Mouse (Mus musculus): ENCODE data around the gene Ran. TPM values are rescaled to one million over a fixed set of nuclear protein-coding genes. Genes with fewer than 3 reads are reported as not detected.

The Ran gene
- polyA plus RNA-seq, 2 experiments = 266 to 476 TPM

- H3K4me3 ChIP-seq (replicated peaks; ENCODE audit: low read length) = no peak overlapping the region
- no peaks in the 10 kb centered on the region for H3K9me3 ChIP-seq (ENCODE audit: control insufficient read depth, low read length)
- H3K4me1 ChIP-seq (ENCODE audit: control insufficient read depth, insufficient read depth, low read length) = 0 out of 2 replicates have a peak, but pooled peaks cover 3% of the 10 kb centered on the region
- WGBS = 79% methylated on average over 3 of the region's 3 CpGs
- H3K4me2 ChIP-seq (replicated peaks; ENCODE audit: low read depth, low read length, severe bottlenecking) = no peak overlapping the region
- H3K27ac ChIP-seq (replicated peaks; ENCODE audit: low read depth, low read length) = no peak overlapping the region
- H3K27me3 ChIP-seq (ENCODE audit: control insufficient read depth, insufficient read depth, low read length) = no peaks in the 10 kb centered on the region
- no peaks in the 10 kb centered on the region for H3K36me3 ChIP-seq (ENCODE audit: control insufficient read depth, insufficient read depth, low read length)
- no peak for DNase-seq (ENCODE audit: low spot score)
- no peak overlapping the region for H3K9ac ChIP-seq (ENCODE audit: low read depth, low read length, severe bottlenecking)
- no peak for ATAC-seq (ENCODE audit: low FRiP score, low read depth)
- no peak for TF ChIP-seq POLR2A (IDR thresholded peaks at IDR 0.05; ENCODE audit: borderline replicate concordance, extremely low read depth, insufficient read depth, insufficient read length)
Observed at GRCm38 (mm10) chr5:129015020-129015419, 4.8 kb upstream of the Ran start.

- no peak for TF ChIP-seq POLR2A (IDR thresholded peaks at IDR 0.05; ENCODE audit: borderline replicate concordance, extremely low read depth, insufficient read depth, insufficient read length)
Observed at GRCm38 (mm10) chr5:129015540-129015939, 4.3 kb upstream of the Ran start.

GRCm38 (mm10) chr5:129016370-129016769 is 3.5 kb upstream of the Ran start:
- Histone ChIP-seq H3K4me3 (replicated peaks; ENCODE audit: low read length) (no peak overlapping the region), H3K9ac (ENCODE audit: low read depth, low read length, severe bottlenecking) (no peak overlapping the region), H3K27me3 (ENCODE audit: control insufficient read depth, insufficient read depth, low read length) (no peaks in the 10 kb centered on the region), H3K4me2 (replicated peaks; ENCODE audit: low read depth, low read length, severe bottlenecking) (no peak overlapping the region), H3K4me1 (ENCODE audit: control insufficient read depth, insufficient read depth, low read length) (peaks cover 7% of the 10 kb centered on the region), H3K27ac (replicated peaks; ENCODE audit: low read depth, low read length) (no peak overlapping the region), H3K36me3 (ENCODE audit: control insufficient read depth, insufficient read depth, low read length) (no peaks in the 10 kb centered on the region), H3K9me3 (ENCODE audit: control insufficient read depth, low read length) (no peaks in the 10 kb centered on the region)
- DNase-seq (ENCODE audit: low spot score) (no peak), ATAC-seq (ENCODE audit: low FRiP score, low read depth) (no peak)
- WGBS = 82% methylated on average over 3 of the region's 3 CpGs
- TF ChIP-seq POLR2A (IDR thresholded peaks at IDR 0.05; ENCODE audit: borderline replicate concordance, extremely low read depth, insufficient read depth, insufficient read length) = no peak

More at GRCm38 (mm10) chr5:129015540-129015939, 4.3 kb upstream of the Ran start:
- H3K4me2 ChIP-seq (replicated peaks; ENCODE audit: low read depth, low read length, severe bottlenecking) = no peak overlapping the region
- 83% methylated on average over 5 of the region's 5 CpGs for WGBS
- H3K4me1 ChIP-seq (ENCODE audit: control insufficient read depth, insufficient read depth, low read length) = 0 out of 2 replicates have a peak, but pooled peaks cover 3% of the 10 kb centered on the region
- no peaks in the 10 kb centered on the region for H3K27me3 ChIP-seq (ENCODE audit: control insufficient read depth, insufficient read depth, low read length)
- H3K27ac ChIP-seq (replicated peaks; ENCODE audit: low read depth, low read length) = no peak overlapping the region
- no peaks in the 10 kb centered on the region for H3K9me3 ChIP-seq (ENCODE audit: control insufficient read depth, low read length)
- H3K4me3 ChIP-seq (replicated peaks; ENCODE audit: low read length) = no peak overlapping the region
- ATAC-seq (ENCODE audit: low FRiP score, low read depth) (no peak), DNase-seq (ENCODE audit: low spot score) (no peak)
- H3K9ac ChIP-seq (ENCODE audit: low read depth, low read length, severe bottlenecking) = no peak overlapping the region
- no peaks in the 10 kb centered on the region for H3K36me3 ChIP-seq (ENCODE audit: control insufficient read depth, insufficient read depth, low read length)

GRCm38 (mm10) chr5:129018782-129019489 is 933 bp upstream of the Ran start:
- DNase-seq (ENCODE audit: low spot score) (no peak), ATAC-seq (ENCODE audit: low FRiP score, low read depth) (no peak)
- no peak for TF ChIP-seq POLR2A (IDR thresholded peaks at IDR 0.05; ENCODE audit: borderline replicate concordance, extremely low read depth, insufficient read depth, insufficient read length)
- H3K27me3 ChIP-seq (ENCODE audit: control insufficient read depth, insufficient read depth, low read length) = no peaks in the 10 kb centered on the region
- peaks cover 12% of the 10 kb centered on the region for H3K4me1 ChIP-seq (ENCODE audit: control insufficient read depth, insufficient read depth, low read length)
- peak overlapping the region; percentile 92 for H3K27ac ChIP-seq (replicated peaks; ENCODE audit: low read depth, low read length)
- H3K9ac ChIP-seq (ENCODE audit: low read depth, low read length, severe bottlenecking) = peak overlapping the region; percentile 78
- peak overlapping the region; percentile 54 for H3K4me2 ChIP-seq (replicated peaks; ENCODE audit: low read depth, low read length, severe bottlenecking)
- peaks cover 16% of the 10 kb centered on the region for H3K36me3 ChIP-seq (ENCODE audit: control insufficient read depth, insufficient read depth, low read length)
- no peaks in the 10 kb centered on the region for H3K9me3 ChIP-seq (ENCODE audit: control insufficient read depth, low read length)
- 89% methylated on average over 13 of the region's 13 CpGs for WGBS
- peak overlapping the region; percentile 87 for H3K4me3 ChIP-seq (replicated peaks; ENCODE audit: low read length)

GRCm38 (mm10) chr5:129020300-129020668 is 415 bp downstream of the Ran start:
- peak; percentile 59 for DNase-seq (ENCODE audit: low spot score)
- no peaks in the 10 kb centered on the region for H3K27me3 ChIP-seq (ENCODE audit: control insufficient read depth, insufficient read depth, low read length)
- H3K9ac ChIP-seq (ENCODE audit: low read depth, low read length, severe bottlenecking) = peak overlapping the region; percentile 97
- H3K36me3 ChIP-seq (ENCODE audit: control insufficient read depth, insufficient read depth, low read length) = peaks cover 27% of the 10 kb centered on the region
- peak overlapping the region; percentile 95 for H3K27ac ChIP-seq (replicated peaks; ENCODE audit: low read depth, low read length)
- H3K4me1 ChIP-seq (ENCODE audit: control insufficient read depth, insufficient read depth, low read length) = peaks cover 12% of the 10 kb centered on the region
- peak overlapping the region; percentile 87 for H3K4me3 ChIP-seq (replicated peaks; ENCODE audit: low read length)
- TF ChIP-seq POLR2A (IDR thresholded peaks at IDR 0.05; ENCODE audit: borderline replicate concordance, extremely low read depth, insufficient read depth, insufficient read length) = no peak
- H3K9me3 ChIP-seq (ENCODE audit: control insufficient read depth, low read length) = no peaks in the 10 kb centered on the region
- ATAC-seq (ENCODE audit: low FRiP score, low read depth) = peak; percentile 70
- peak overlapping the region; percentile 90 for H3K4me2 ChIP-seq (replicated peaks; ENCODE audit: low read depth, low read length, severe bottlenecking)
- WGBS = 0% methylated on average over 22 of the region's 56 CpGs
